Mouse (Mus musculus) liver, embryonic 11.5 days (tissue): ENCODE data around the gene Ilvbl. TPM values are rescaled to one million over a fixed set of nuclear protein-coding genes. Genes with fewer than 3 reads are reported as not detected.
"Not testable (repeated sequence)": the region's sequence is repeated elsewhere in the genome, so short reads cannot be mapped to it uniquely, and the experiment has no call there.

ENCODE experiments used
- ATAC-seq: fragments of 200-750 bp; cut with Nextera tagmentation; replicated peaks from 2 replicates; pipeline ENCODE4 v1.8.0; 2017; ENCODE audit warnings: moderate number of reproducible peaks, mild to moderate bottlenecking, moderate TSS enrichment, moderate library complexity; ENCODE audit not compliant: low FRiP score
- DNase-seq: peaks from one replicate; pipeline ENCODE4 v3.0.0-alpha.2; 2017; ENCODE audit warnings: low spot score
- H3K27ac ChIP-seq: fragments of 300-500 bp; sonication (generic); 2 replicates; pipeline ENCODE4 v1.5.1; 2014; ENCODE audit warnings: mild to moderate bottlenecking, low read depth, low read length, control low read depth
- H3K27me3 ChIP-seq: fragments of 300-500 bp; sonication (generic); replicated peaks from 2 replicates; pipeline ENCODE4 v1.6.1; 2014; ENCODE audit warnings: low read length, mixed read lengths; ENCODE audit not compliant: control insufficient read depth, insufficient read depth
- H3K36me3 ChIP-seq: fragments of 300-500 bp; sonication (generic); 2 replicates; pipeline ENCODE4 v1.6.1; 2014; ENCODE audit warnings: mild to moderate bottlenecking, low read length, moderate library complexity, mixed read lengths; ENCODE audit not compliant: control insufficient read depth, insufficient read depth
- H3K4me1 ChIP-seq: fragments of 300-500 bp; sonication (generic); replicated peaks from 2 replicates; pipeline ENCODE4 v1.6.1; 2014; ENCODE audit warnings: low read length, mixed read lengths; ENCODE audit not compliant: control insufficient read depth, insufficient read depth
- H3K4me2 ChIP-seq: fragments of 300-500 bp; sonication (generic); 2 replicates; pipeline ENCODE4 v1.6.1; 2014; ENCODE audit warnings: mild to moderate bottlenecking, control low read depth, moderate library complexity
- H3K4me3 ChIP-seq: fragments of 300-500 bp; sonication (generic); 2 replicates; pipeline ENCODE4 v1.5.1; 2014; ENCODE audit warnings: low read depth, low read length, control low read depth
- H3K9ac ChIP-seq: fragments of 300-500 bp; sonication (generic); 2 replicates; pipeline ENCODE4 v1.6.1; 2014; ENCODE audit warnings: low read depth, low read length, control low read depth
- H3K9me3 ChIP-seq: fragments of 300-500 bp; sonication (generic); 2 replicates; pipeline ENCODE4 v1.6.1; 2016; ENCODE audit warnings: low read length, inconsistent platforms, mixed read lengths; ENCODE audit not compliant: control insufficient read depth
- WGBS: fragments of 180-500 bp; shearing (Covaris S2); extraction: QIAGEN DNeasy Blood & Tissue Kit; methylation state at CpG from one replicate; pipeline ENCODE4 v1.1.7; 2014; 5-methylcytosine and 5-hydroxymethylcytosine counted together
- polyA plus RNA-seq: library from polyadenylated mRNA; unstranded; fragments of >200 nt; fragmentation: Nextera tagmentation; extraction: Ambion mirVana; gene quantifications from 2 replicates; pipeline ENCODE4 v1.2.1, GENCODE M21; 2014

Ilvbl gene
- 22.1 and 24.0 TPM in 2 replicates for polyA plus RNA-seq

DNA sequence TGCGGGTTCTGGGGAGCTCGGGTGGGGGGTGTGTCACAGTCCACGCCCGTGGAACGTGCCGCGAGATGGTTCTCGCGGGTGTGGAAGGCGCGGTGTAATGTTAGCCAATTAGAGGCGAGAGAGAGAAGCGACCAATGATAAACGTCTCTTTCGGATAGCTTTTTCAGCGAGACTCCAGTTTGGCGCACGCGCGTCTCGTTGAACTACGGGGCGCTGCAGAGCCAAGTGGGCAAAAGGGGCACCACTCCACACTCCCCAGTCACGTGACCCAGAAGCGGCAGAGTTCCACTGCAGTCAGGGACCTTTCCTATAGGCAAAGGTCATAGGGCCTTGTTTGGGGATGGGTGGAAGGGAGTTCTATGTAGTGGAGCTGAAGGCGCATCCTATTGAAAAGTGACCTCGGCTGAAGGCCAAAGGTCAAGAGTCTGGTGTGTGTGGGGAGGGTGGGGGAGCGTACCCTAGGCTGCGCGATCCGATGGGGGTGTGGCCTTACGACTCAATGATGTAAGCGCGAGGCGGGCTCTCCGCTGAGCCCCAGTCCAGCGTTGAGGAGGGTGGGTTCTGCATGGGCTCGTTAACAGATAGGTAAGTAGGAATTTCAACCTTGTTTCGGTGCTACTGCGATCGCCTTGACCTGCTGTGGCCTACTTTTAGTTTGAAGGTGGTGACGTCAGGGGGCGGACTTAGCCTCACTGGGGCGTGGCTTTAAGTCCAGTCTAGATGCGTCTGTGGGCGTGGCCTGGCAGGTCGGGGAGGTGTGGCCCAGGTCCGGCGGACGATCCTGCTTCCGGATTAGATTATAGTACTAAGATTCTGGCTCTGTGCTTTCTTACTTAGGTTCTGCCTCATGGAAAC lies at the start of gene Ilvbl:
TSS of gene Ilvbl (plus strand) at position 97 of the 855 bp plus-strand sequence.
- ATAC-seq, result peak; percentile 88
- H3K9me3 ChIP-seq, result no peaks in the 10 kb centered on the region
- H3K4me2 ChIP-seq, result peak within 1 kb of the TSS; percentile 85
- WGBS, result under 1% methylated on average over 51 of the region's 51 CpGs
- H3K4me1 ChIP-seq, result peaks cover 9% of the 10 kb centered on the region
- DNase-seq, result peak; percentile 91
- H3K27ac ChIP-seq, result peak within 1 kb of the TSS; percentile 94
- peaks cover 4% of the 10 kb centered on the region for H3K36me3 ChIP-seq
- H3K9ac ChIP-seq, result peak within 1 kb of the TSS; percentile 88
- no peaks in the 10 kb centered on the region for H3K27me3 ChIP-seq
- H3K4me3 ChIP-seq, result peak within 1 kb of the TSS; percentile 78

DNA sequence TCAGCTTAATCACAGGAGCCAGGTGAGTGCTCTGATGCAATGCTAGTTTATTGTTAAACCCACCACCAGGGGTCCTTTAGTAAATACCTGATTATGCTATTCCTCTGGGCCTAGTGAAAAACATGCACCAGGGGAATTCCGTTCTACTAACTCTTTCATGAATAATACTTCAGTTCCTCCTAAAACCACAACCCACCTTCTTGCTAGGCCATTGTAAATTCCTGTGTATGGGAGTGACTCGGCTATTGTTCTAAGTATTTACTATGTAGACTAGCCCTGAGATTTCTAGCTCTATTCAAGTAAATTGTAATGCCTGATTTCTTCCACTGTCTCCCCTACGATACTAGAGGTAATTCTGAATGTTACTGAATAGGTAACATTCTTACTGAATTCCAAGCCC lies 49.1 kb upstream of the Ilvbl start:
- DNase-seq, H3K27ac ChIP-seq, H3K9ac ChIP-seq, H3K4me2 ChIP-seq, H3K9me3 ChIP-seq, H3K36me3 ChIP-seq, H3K4me1 ChIP-seq, ATAC-seq, H3K27me3 ChIP-seq, H3K4me3 ChIP-seq: not testable (repeated sequence)
- WGBS, result 67% methylated on average over 3 of the region's 3 CpGs

DNA sequence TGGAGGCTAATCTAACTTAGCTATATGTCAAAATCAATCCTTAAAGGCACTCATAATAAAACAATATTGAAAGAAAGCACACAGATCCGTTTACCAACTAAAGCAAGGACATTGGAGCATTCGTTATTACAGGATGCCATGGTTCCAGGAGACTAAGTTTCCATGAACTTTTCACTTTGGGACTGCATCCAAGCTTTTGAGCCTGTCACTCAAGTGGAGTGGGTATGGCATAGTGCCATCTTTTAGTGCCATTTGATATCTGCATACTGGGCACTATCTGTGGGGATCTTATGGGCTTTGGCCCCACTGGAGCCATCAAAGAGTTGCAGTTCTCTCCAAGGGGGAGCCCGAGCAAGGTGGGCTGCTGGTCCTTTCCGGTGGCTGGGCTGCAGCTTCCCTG lies 48.6 kb upstream of the Ilvbl start:
- H3K9ac ChIP-seq, result no peak overlapping the region
- H3K27ac ChIP-seq, result no peak overlapping the region
- DNase-seq, result no peak
- no peaks in the 10 kb centered on the region for H3K27me3 ChIP-seq
- H3K4me2 ChIP-seq, result no peak overlapping the region
- H3K4me1 ChIP-seq, result no peaks in the 10 kb centered on the region
- H3K4me3 ChIP-seq, result no peak overlapping the region
- no peaks in the 10 kb centered on the region for H3K36me3 ChIP-seq
- ATAC-seq, result no peak
- WGBS, result 57% methylated on average over 4 of the region's 4 CpGs
- H3K9me3 ChIP-seq, result no peaks in the 10 kb centered on the region

DNA sequence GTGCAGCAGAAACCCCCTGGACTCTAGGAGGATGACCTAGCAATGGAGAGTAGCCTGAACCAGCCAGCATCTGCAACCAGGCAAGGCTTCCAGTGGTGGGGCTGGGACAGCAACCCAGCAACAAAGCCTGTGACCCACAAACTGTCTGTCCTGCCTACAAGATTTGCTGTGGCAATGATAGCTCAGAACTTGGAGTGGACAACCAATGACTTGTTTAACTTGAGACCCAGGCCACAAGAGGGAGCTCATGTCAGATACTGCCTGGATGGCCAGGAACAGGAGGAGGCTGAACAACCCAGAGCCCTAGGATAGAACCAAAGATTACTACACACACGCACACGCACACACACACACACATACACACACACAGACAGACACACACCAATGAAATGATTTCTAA lies 33.2 kb upstream of the Ilvbl start:
- WGBS, result 56% methylated on average over 2 of the region's 2 CpGs
- H3K4me1 ChIP-seq, result no peaks in the 10 kb centered on the region
- no peaks in the 10 kb centered on the region for H3K9me3 ChIP-seq
- no peak overlapping the region for H3K4me2 ChIP-seq
- ATAC-seq, result no peak
- no peak overlapping the region for H3K4me3 ChIP-seq
- H3K27me3 ChIP-seq, result no peaks in the 10 kb centered on the region
- DNase-seq, result no peak
- no peak overlapping the region for H3K27ac ChIP-seq
- H3K9ac ChIP-seq, result no peak overlapping the region
- H3K36me3 ChIP-seq, result no peaks in the 10 kb centered on the region

DNA sequence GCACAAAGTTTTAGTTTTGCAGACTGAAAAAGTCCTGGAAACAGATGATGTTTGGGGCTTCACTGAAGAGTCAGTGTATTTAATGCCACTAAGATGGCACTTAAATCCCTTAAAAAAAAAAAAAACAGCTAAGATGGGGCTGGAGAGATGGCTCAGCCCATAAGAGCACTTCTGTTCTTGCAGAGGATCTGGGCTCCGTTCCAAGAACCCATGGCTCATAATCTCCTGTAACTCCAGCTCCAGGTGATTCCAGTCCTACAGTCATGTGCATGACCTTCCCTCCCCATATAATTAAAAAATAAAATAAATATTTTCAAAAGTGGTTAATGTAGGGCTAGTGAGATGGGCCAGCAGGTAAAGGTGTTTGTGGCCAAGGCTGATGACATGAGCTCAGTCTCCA lies 9.1 kb upstream of the Ilvbl start:
- 87% methylated on average over 1 of the region's 1 CpGs for WGBS
- DNase-seq, result no peak
- no peak for ATAC-seq

DNA sequence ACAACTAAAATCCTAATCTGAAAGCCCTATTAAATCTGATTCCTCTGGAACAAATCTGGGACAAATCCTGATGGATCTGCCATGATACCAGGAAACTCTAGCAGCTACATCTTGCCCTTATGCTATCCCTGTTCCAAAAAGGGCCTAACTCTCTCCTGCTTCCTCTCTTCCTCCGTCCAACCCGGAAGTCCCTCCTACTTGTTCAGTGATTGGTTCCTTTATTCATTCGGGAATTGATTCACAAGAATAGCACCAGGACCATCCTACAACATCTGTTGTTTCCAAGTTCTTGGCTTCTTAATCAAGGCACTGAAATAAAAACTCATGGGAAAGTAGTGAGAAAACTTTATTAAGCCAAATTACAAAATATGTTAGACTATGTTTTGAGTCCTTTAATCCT lies 5.0 kb upstream of the Ilvbl start:
- no peak overlapping the region for H3K9ac ChIP-seq
- H3K36me3 ChIP-seq, result no peaks in the 10 kb centered on the region
- no peak overlapping the region for H3K27ac ChIP-seq
- no peaks in the 10 kb centered on the region for H3K27me3 ChIP-seq
- 79% methylated on average over 3 of the region's 3 CpGs for WGBS
- no peaks in the 10 kb centered on the region; the same call in 1 of the 2 replicates for H3K4me1 ChIP-seq
- DNase-seq (no peak), ATAC-seq (no peak)
- no peak overlapping the region for H3K4me2 ChIP-seq
- no peaks in the 10 kb centered on the region for H3K9me3 ChIP-seq
- H3K4me3 ChIP-seq, result no peak overlapping the region

More for the DNA sequence above, 9.1 kb upstream of the Ilvbl start:
- no peak overlapping the region for H3K4me2 ChIP-seq
- no peaks in the 10 kb centered on the region for H3K36me3 ChIP-seq
- no peak overlapping the region for H3K9ac ChIP-seq
- H3K27me3 ChIP-seq, result no peaks in the 10 kb centered on the region
- no peaks in the 10 kb centered on the region for H3K9me3 ChIP-seq
- no peak overlapping the region for H3K27ac ChIP-seq
- no peak overlapping the region for H3K4me3 ChIP-seq
- H3K4me1 ChIP-seq, result no peaks in the 10 kb centered on the region

DNA sequence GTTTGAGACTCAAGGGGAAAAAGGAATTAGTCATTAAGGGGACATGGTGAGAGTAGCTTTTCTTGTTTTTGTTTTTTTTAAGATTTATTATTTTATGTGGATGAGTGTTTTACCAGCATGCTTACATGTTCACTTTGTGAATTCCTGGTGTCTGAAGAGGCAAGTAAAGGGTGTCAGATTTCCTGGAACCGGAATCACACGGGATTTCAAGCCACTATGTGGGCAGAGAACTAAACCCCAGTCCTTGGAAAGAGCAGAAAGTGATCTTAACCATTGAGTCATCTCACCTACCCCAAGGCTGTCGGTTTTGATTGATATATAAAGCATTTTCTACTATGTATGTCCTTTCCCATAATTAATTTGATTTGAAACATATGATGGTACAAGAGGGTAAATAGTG lies 4.5 kb upstream of the Ilvbl start:
- Histone ChIP-seq H3K4me1 (no peaks in the 10 kb centered on the region; the same call in 1 of the 2 replicates), H3K4me3 (no peak overlapping the region), H3K4me2 (no peak overlapping the region), H3K27ac (no peak overlapping the region), H3K27me3 (no peaks in the 10 kb centered on the region), H3K36me3 (no peaks in the 10 kb centered on the region), H3K9ac (no peak overlapping the region), H3K9me3 (no peaks in the 10 kb centered on the region)
- WGBS, result 58% methylated on average over 3 of the region's 3 CpGs
- ATAC-seq (no peak), DNase-seq (no peak)

DNA sequence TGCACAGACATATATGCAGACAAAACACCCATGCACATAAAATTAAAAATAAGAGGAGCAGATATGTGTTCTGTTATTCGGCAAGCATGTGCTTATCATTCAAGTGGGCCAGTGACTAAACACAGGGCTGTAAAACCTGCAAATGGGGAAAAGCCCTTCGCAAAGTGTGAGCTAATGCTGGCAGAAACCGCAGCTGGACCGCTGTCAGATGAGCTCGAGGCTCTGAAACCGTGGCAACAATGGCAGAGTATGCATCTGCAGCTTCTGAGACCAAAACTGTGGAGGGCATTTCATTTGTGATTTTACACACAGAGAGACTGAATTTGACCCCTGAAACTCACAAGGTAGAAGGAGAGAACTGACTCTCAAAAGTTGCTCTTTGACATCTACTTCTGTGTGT lies 3.7 kb upstream of the Ilvbl start:
- Histone ChIP-seq H3K4me1 (peaks cover 2% of the 10 kb centered on the region), H3K9ac (no peak overlapping the region), H3K9me3 (no peaks in the 10 kb centered on the region), H3K27me3 (no peaks in the 10 kb centered on the region), H3K27ac (no peak overlapping the region), H3K4me3 (no peak overlapping the region), H3K36me3 (no peaks in the 10 kb centered on the region), H3K4me2 (no peak overlapping the region)
- WGBS, result 68% methylated on average over 6 of the region's 6 CpGs
- DNase-seq (no peak), ATAC-seq (no peak)

DNA sequence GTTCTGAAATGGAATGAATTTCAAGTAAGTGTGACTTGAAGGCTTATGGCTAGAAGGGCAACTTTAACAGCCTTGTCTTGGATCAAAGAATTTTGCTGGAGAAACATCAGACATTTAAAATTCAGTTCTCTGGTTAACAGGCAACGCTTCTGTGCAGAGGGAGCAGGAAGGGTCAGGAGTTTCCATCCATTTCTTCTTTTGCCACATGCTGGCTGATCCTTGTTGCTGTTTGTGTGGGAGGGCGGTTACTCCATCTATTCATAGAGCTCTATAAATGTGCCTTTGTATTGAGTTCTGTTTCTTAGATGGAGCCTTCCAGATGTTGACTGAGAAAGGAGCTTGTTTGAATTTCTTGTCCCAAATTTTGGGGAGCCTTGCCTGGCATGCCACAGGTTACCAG lies 3.2 kb upstream of the Ilvbl start:
- ATAC-seq, result no peak
- H3K4me2 ChIP-seq, result no peak overlapping the region
- DNase-seq, result no peak
- WGBS, result 70% methylated on average over 2 of the region's 2 CpGs
- peaks cover 7% of the 10 kb centered on the region for H3K4me1 ChIP-seq
- no peak overlapping the region for H3K4me3 ChIP-seq
- no peak overlapping the region for H3K27ac ChIP-seq
- no peak overlapping the region for H3K9ac ChIP-seq
- no peaks in the 10 kb centered on the region for H3K9me3 ChIP-seq
- H3K27me3 ChIP-seq, result no peaks in the 10 kb centered on the region
- no peaks in the 10 kb centered on the region for H3K36me3 ChIP-seq
